Mouse (Mus musculus): Measurements from ENCODE around the gene Slc39a11. TPM values are rescaled to one million over a fixed set of nuclear protein-coding genes. Genes with fewer than 3 reads are reported as not detected.
A peak's percentile ranks its signal among the peaks of the same experiment; 100 is the strongest.

Gene Slc39a11
- polyA plus RNA-seq, 1 experiment from 2014 or later = 22.4 TPM

DNA sequence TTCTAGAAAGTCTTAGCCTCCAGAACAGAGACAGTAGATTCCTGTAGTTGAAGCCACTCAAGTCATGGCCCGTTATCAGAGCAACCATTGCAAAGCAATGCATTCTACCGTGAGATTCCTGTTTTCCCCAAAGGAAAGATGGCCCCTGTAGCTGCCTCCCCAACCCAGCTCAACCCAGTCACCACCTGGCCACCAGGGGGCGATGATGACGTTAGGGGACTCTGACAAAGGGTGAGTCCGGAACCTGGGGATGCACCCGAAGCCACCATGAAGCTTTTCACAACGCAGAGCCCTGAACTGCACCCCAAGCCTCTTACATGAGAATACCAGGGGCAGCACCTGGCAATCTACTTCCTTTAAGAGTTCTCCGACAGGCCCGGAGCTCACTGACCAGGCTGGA lies 151.0 kb downstream of the Slc39a11 start:
- CTCF ChIA-PET = interaction anchor here (2.2 kb wide), 1 partner anchor 113 kb away, joined by 6 read pairs; no protein-coding TSS in a partner anchor
- DNase-seq (ENCODE audit: low read depth, low spot score) (no peak), ATAC-seq (no peak)
- H3K27me3 ChIP-seq = no peaks in the 10 kb centered on the region
- TF ChIP-seq CTCF (IDR thresholded peaks at IDR 0.05) = peak; percentile 59
- POLR2A ChIA-PET = no interaction called here
- in situ Hi-C loops (cut with MboI; ENCODE audit: low pct_unique_long_range_greater_than_20kb) = loop anchor here (10.0 to 25.0 kb wide), 2 partner anchors 324 to 487 kb away; no protein-coding TSS in a partner anchor

DNA sequence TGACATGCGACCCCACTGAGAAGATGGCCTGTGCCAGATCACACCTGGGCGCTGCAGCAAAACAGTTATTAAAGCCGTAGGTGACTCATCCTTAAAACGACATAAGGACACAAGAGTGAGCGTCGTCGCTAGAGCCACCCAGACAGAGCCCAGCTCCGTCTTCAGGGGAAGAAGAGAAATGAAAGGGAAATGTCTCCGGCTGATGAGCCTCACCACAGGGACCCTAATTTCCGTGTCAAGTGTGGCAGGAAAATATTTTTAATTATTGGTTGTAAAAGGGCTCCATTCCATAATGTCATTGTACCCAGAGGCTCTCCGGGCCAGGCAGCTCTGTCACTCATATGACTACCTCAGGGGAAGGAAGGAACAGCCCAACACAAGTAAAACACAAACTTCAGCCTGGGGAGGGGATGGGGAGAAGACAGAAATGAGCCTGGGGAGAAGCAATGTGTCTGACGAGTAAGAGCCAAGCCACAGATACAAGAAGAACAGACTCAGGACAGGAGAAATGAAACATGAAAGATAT lies 155.8 kb downstream of the Slc39a11 start:
- ATAC-seq = no peak
- in situ Hi-C loops (cut with MboI; ENCODE audit: low pct_unique_long_range_greater_than_20kb) = loop anchor here (5.0 to 25.0 kb wide), 4 partner anchors 133 to 482 kb away; no protein-coding TSS in a partner anchor
- POLR2A ChIA-PET = no interaction called here
- DNase-seq (ENCODE audit: low read depth, low spot score) = no peak
- H3K27me3 ChIP-seq = no peaks in the 10 kb centered on the region
- CTCF ChIA-PET = no interaction called here
- TF ChIP-seq CTCF (IDR thresholded peaks at IDR 0.05) = no peak

DNA sequence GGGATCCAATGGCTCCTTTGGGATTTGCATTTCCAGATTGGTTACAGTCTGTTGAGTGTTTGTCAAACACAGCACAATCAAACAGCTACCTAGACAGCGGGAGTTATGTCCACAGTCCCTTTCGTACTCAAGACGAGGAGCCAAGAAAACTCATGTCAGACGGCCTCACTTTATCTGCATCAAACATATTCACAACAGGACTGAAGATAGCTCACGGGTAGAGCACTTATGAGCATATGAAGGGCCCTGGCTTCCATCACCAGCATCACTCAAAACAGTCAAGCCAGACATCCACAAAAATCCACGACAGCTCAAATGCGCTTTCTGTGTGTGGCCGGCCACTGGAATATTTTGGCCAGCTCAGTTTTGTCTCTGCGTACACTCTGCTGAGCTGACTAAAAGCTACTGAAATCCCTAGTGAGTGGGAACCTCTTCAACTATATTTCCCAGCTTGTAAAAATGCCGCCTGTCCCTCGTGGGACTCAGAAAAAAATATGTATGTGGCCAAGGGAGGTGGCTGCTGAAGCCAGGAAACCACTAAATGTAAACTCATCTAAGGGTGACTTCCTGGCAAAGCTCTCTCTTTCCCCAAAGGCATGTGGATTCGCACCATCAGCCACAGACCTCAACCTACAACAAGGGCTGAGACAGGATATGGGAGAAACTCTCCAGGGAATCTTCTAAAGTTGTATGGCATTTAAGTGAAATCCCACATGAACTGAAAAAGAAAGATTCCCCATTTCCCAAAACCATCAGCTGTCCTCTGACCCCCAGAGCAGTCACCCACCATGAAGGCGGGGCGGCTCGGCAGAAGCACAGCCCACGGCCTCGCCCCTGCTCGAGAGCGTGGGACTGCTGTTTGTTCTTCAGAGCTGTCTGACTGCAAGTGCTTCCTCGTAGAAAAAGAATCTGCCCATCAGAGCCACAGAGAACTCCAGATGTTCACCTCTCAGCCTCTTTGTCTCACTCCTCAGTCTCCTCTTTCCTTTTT lies 159.1 kb downstream of the Slc39a11 start:
- in situ Hi-C loops (cut with MboI; ENCODE audit: low pct_unique_long_range_greater_than_20kb) = loop anchor here (5.0 to 25.0 kb wide), 4 partner anchors 136 to 479 kb away; no protein-coding TSS in a partner anchor
- H3K27me3 ChIP-seq = no peaks in the 10 kb centered on the region
- TF ChIP-seq CTCF (IDR thresholded peaks at IDR 0.05) = no peak
- POLR2A ChIA-PET = interaction anchor here (0.7 to 0.8 kb wide), 2 partner anchors 229 to 289 kb away, joined by 3 to 7 read pairs; no protein-coding TSS in a partner anchor
- DNase-seq (ENCODE audit: low read depth, low spot score) = peak; percentile 80
- peak; percentile 38 for ATAC-seq
- CTCF ChIA-PET = interaction anchor here (0.9 to 2.4 kb wide), 6 partner anchors 12 to 194 kb away, joined by 3 to 10 read pairs (median 3); no protein-coding TSS in a partner anchor

DNA sequence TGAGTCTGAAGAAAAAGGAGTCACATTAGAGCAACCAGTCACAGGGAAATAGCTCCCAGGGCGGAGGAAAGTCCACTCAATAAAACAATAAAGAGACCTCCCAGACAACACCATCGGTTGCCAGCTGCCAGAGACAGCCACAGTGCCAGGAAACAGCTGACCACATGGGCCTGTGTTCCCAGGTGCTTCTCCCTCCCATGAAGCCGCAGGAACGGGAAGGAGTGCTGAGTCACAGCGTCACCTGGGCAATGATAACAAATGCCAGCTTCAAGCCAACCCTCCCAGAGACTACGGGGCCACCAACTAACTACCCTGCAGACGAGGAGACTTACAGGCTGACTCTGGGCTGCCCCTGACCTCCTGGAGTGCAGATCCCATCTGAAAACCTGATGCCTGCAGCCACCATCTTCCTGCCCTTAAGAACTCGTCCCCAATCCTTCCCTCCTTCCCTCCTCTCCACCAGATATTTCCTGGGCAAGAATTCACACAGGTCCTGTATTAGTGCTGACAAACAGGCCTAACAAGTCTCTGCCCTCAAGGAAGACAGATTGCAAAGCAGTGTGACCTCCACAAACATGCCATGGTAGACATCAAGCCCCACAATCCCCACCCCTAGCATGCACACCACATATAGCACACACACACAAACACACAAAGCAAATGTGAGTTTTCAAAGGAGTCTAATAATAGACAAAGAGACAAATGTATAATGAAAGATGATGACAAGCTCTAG lies 162.1 kb downstream of the Slc39a11 start:
- ATAC-seq (peak; percentile 86), DNase-seq (ENCODE audit: low read depth, low spot score) (peak; percentile 95)
- CTCF ChIA-PET = no interaction called here

DNA sequence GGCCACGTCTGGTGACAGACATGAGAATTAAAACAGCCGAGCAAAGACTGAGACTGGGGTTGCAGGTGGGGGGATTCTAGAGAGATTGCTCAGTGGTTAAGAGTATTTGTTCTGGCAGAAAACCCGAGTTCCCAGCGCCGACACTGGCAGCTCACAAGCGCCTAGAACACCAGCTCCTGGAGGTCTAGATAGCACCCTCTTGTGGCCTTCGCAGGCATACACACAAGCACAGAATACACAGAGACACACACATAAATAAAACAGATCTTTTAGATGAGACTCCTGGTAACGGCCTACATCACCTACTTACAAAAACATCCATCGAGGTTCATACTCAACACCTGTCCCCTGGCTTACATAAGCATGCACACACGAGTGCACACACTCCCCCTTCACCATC lies 165.8 kb downstream of the Slc39a11 start:
- no peak for DNase-seq (ENCODE audit: low read depth, low spot score)
- CTCF ChIA-PET = interaction anchor here (1.5 kb wide), 1 partner anchor 147 kb away, joined by 3 read pairs; no protein-coding TSS in a partner anchor
- in situ Hi-C loops (cut with MboI; ENCODE audit: low pct_unique_long_range_greater_than_20kb) = loop anchor here (25.0 kb wide), 1 partner anchor 472 kb away; no protein-coding TSS in a partner anchor
- ATAC-seq = no peak
- POLR2A ChIA-PET = no interaction called here
- H3K27me3 ChIP-seq = no peaks in the 10 kb centered on the region
- TF ChIP-seq CTCF (IDR thresholded peaks at IDR 0.05) = no peak

More for the DNA sequence above, 162.1 kb downstream of the Slc39a11 start:
- TF ChIP-seq CTCF (IDR thresholded peaks at IDR 0.05) = no peak
- POLR2A ChIA-PET = no interaction called here
- in situ Hi-C loops (cut with MboI; ENCODE audit: low pct_unique_long_range_greater_than_20kb) = loop anchor here (25.0 kb wide), 1 partner anchor 475 kb away; no protein-coding TSS in a partner anchor
- no peaks in the 10 kb centered on the region for H3K27me3 ChIP-seq

DNA sequence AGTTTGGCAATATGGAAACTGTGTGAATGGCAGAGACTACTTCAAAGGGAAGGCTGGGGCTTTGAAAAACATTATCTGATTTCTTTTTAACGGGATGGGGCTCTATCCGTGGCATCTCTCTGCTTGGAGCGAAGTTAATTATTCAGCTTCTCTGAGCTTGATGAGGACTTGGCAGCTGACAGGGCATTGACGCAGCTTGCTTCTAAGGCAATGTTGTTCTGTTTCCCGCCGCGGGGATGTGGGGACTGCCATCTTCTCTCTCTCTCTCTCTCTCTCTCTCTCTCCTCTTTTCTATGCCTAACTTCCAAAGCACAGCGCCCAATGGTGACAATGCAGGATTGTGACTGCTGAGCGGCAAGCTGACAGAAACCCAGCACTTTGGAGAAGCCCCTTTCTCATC lies 172.3 kb downstream of the Slc39a11 start:
- DNase-seq (ENCODE audit: low read depth, low spot score) = no peak
- ChIA-PET POLR2A (no interaction called here), CTCF (interaction anchor here (1.4 kb wide), 1 partner anchor 51 kb away, joined by 3 read pairs; no protein-coding TSS in a partner anchor)
- no peak for ATAC-seq
- TF ChIP-seq CTCF (IDR thresholded peaks at IDR 0.05) = no peak
- in situ Hi-C loops (cut with MboI; ENCODE audit: low pct_unique_long_range_greater_than_20kb) = loop anchor here (25.0 kb wide), 1 partner anchor 465 kb away; no protein-coding TSS in a partner anchor
- no peaks in the 10 kb centered on the region for H3K27me3 ChIP-seq

DNA sequence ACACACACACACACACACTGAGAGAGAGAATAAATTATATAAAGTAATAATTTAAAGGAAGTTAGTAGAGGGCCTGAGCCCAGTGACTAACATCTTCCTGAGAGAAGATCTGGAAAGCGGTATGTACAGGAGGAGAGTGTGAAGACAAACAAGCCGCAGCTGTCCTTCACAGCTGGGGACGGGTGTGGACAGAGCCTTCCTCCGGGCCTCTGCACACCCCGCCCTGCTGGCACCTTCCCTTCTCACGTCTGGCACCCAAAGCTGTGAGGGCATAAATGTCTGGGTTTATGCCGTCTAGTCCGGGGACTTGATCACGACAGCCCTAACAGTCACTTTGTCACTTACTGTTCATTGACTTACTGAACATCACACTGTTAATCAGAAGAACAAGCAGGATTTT lies 173.2 kb downstream of the Slc39a11 start:
- in situ Hi-C loops (cut with MboI; ENCODE audit: low pct_unique_long_range_greater_than_20kb) = loop anchor here (25.0 kb wide), 1 partner anchor 464 kb away; no protein-coding TSS in a partner anchor
- no peaks in the 10 kb centered on the region for H3K27me3 ChIP-seq
- ATAC-seq (no peak), DNase-seq (ENCODE audit: low read depth, low spot score) (no peak)
- ChIA-PET CTCF (no interaction called here), POLR2A (no interaction called here)
- no peak for TF ChIP-seq CTCF (IDR thresholded peaks at IDR 0.05)

DNA sequence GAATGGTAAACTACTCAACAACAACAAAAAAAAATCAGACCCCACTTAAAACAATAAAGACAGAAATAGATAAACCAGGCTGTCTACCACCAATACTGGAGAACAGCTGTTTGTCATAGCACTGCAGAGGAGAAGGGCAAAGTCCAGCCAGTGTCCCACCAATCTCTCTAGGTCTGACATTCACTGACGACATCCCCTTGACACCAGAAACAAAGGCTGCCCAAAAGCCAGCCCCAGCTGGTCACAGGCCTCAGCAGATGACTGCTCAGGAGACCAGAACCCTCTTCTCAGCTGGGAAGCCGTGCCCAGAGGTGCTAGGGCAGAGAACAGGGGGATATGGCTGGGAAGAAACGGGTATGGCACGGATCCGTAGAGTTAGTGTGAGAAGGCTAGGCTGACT lies 174.4 kb downstream of the Slc39a11 start:
- ATAC-seq = no peak
- in situ Hi-C loops (cut with MboI; ENCODE audit: low pct_unique_long_range_greater_than_20kb) = loop anchor here (25.0 kb wide), 1 partner anchor 463 kb away; no protein-coding TSS in a partner anchor
- no peak for DNase-seq (ENCODE audit: low read depth, low spot score)
- CTCF ChIA-PET = no interaction called here
- no peaks in the 10 kb centered on the region for H3K27me3 ChIP-seq
- POLR2A ChIA-PET = no interaction called here
- no peak for TF ChIP-seq CTCF (IDR thresholded peaks at IDR 0.05)

DNA sequence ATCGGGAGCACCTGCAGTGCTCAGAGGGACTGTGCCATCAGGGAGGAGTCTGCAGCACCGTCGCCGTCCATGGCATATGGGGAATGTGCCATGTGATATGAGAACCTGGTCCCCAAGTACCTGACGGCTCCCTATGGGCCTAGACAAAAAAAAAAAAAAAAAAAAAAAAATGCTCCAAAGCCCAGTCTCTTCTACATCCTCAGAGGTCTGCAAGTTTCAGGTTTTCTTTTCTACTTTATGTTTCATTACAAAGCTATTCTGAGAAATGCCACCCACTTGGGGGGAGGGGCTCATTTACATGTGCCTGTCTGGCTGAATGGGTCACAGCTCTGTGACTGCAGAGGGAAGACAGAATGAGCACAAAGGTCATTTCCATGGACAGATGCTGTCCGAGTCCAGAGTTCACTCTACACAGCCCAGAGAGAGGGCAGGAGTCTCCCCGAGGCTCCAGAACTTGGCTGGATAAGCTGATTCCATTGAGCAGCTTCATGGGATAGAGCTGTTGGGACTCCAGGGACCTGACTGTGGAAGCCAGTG lies 175.8 kb downstream of the Slc39a11 start:
- ATAC-seq = no peak
- POLR2A ChIA-PET = interaction anchor here (0.6 kb wide), 1 partner anchor 1712 kb away, joined by 4 read pairs; no protein-coding TSS in a partner anchor
- H3K27me3 ChIP-seq = no peaks in the 10 kb centered on the region
- in situ Hi-C loops (cut with MboI; ENCODE audit: low pct_unique_long_range_greater_than_20kb) = no loop called here
- no peak for TF ChIP-seq CTCF (IDR thresholded peaks at IDR 0.05)
- CTCF ChIA-PET = no interaction called here
- no peak for DNase-seq (ENCODE audit: low read depth, low spot score)

DNA sequence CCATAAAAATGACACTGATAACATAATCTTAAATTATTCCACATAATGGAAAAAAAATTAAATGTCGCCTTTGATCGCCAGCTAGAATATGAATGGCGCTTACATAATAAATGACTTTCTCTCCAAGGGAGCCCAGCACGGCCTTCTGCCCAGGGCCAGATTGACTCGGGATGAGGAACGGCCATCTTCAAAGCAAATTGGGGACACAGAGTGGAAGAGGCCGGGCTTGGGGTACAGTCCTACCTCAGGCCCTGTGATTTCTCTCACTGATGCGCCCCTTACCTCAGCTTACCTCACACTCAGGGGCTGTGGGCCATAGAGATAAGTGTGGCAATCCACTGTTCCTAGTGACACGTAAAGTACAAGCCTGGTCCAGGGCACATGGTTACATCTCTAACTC lies 177.9 kb downstream of the Slc39a11 start:
- ChIA-PET POLR2A (no interaction called here), CTCF (interaction anchor here (0.9 to 1.0 kb wide), 2 partner anchors 17 to 44 kb away, joined by 3 to 4 read pairs; no protein-coding TSS in a partner anchor)
- no peak for TF ChIP-seq CTCF (IDR thresholded peaks at IDR 0.05)
- ATAC-seq (no peak), DNase-seq (ENCODE audit: low read depth, low spot score) (no peak)
- in situ Hi-C loops (cut with MboI; ENCODE audit: low pct_unique_long_range_greater_than_20kb) = no loop called here
- no peaks in the 10 kb centered on the region for H3K27me3 ChIP-seq
